Mouse (Mus musculus) G1E (cell line): ENCODE measurements at regions not wholly inside any gene's neighbourhood (a gene's known extent, or its start where the extent isn't known, plus 50 kb on each side); places are given as distances from the start of the nearest gene placed in this dataset.

ENCODE experiments used
- CTCF ChIP-seq: IDR thresholded peaks from 2 replicates; pipeline ENCODE4 v1.5.1; 2012; ENCODE audit warnings: low read depth, low read length, inconsistent platforms, mixed read lengths
- POLR2AphosphoS5 ChIP-seq: IDR thresholded peaks from 2 replicates; pipeline ENCODE4 v1.6.1; 2012; ENCODE audit warnings: low read depth, low read length, inconsistent platforms; ENCODE audit not compliant: insufficient replicate concordance
- TAL1 ChIP-seq: conservative IDR thresholded peaks from 2 replicates; pipeline ENCODE4 v1.6.1; 2012; ENCODE audit warnings: low read depth, low read length, inconsistent platforms, mixed read lengths

GRCm38 (mm10) chr4:27504829-27505804 lies 1158.4 kb upstream of the Manea start:
- TF ChIP-seq CTCF (no peak), POLR2AphosphoS5 (no peak), TAL1 (no peak)
